ENCODE assay signal across 25 mouse cellular contexts in the genomic region with DNA sequence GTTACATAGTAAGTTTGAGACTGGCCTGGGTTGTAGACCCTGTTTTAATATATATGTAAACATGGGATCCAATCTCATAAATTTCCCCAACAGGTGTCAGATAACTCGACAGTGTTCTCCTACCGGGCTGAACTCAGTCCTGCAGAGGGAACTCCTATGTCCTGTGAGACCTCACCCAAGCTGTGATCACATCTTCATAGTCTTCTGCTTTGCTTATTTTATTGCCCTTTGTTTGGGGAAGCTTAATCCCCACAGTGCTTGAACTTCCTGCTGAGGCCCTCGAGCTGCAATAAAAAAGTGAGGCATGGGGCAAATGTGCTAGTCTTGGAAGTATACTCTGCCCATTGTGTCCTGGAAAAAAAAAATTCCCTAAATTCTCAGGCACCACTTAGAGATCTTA. TPM values are rescaled to one million over a fixed set of nuclear protein-coding genes. Genes with fewer than 3 reads are reported as not detected.
"Had no signal": no experiment of that assay in that cellular context is flagged by ENCODE, and none has a peak within 500 bp of the region (broad histone marks: within the 10 kb centered on the region; RNA-seq: fewer than 3 reads in every experiment).

No protein-coding gene starts in this region.

- H3K36me3 ChIP-seq: lung, embryonic 15.5 days; midbrain, embryonic 13.5 days; midbrain, embryonic 15.5 days; neural tube, embryonic 12.5 days; stomach, embryonic 15.5 days had no signal

- DNase-seq: lung, adult 2 months; lung, postnatal 14 days; lung, postnatal 36 days; retina, postnatal 1 day; right cerebral cortex, adult 18-20 months; right cerebral cortex, postnatal 25 days; right cerebral cortex, postnatal 4 days; thymus, adult 2 months; thymus, postnatal 25 days; thymus, postnatal 4 days had no signal

- H3K9me3 ChIP-seq: lung, embryonic 15.5 days; midbrain, embryonic 13.5 days; midbrain, embryonic 15.5 days; neural tube, embryonic 12.5 days; stomach, embryonic 15.5 days had no signal

- H3K27ac ChIP-seq: lung, embryonic 15.5 days; macrophage; midbrain, embryonic 13.5 days; midbrain, embryonic 15.5 days; neural tube, embryonic 12.5 days; stomach, embryonic 15.5 days; stomach, postnatal 0 days had no signal

- H3K9ac ChIP-seq: lung, embryonic 15.5 days; midbrain, embryonic 13.5 days; midbrain, embryonic 15.5 days; neural tube, embryonic 12.5 days; stomach, embryonic 15.5 days had no signal

- ATAC-seq: lung, postnatal 0 days; midbrain, embryonic 13.5 days; midbrain, embryonic 15.5 days had no signal

- H3K4me2 ChIP-seq: lung, embryonic 15.5 days; midbrain, embryonic 11.5 days; midbrain, embryonic 13.5 days; midbrain, embryonic 15.5 days; neural tube, embryonic 12.5 days; stomach, embryonic 15.5 days had no signal

- H3K27me3 ChIP-seq: lung, embryonic 15.5 days; midbrain, embryonic 13.5 days; midbrain, embryonic 15.5 days; neural tube, embryonic 12.5 days; stomach, embryonic 15.5 days had no signal

- H3K4me1 ChIP-seq: lung, embryonic 15.5 days; midbrain, embryonic 13.5 days; midbrain, embryonic 15.5 days; neural tube, embryonic 12.5 days; stomach, embryonic 15.5 days had no signal

- H3K4me3 ChIP-seq: lung, embryonic 15.5 days; megakaryocyte, embryonic 14.5 days; midbrain, embryonic 13.5 days; midbrain, embryonic 15.5 days; neural tube, embryonic 12.5 days; stomach, embryonic 15.5 days had no signal

RNA-seq across cellular contexts. Expression of a gene that starts 46.8 kb away (rescaled TPM):
- total RNA-seq: megakaryocyte progenitor cell, adult 5-6 weeks; monocyte, adult 5-6 weeks had no signal
- polyA plus RNA-seq: lung, adult 2 months; lung, embryonic 15.5 days; lung, postnatal 0 days; macrophage; midbrain, embryonic 11.5 days; midbrain, embryonic 13.5 days; midbrain, embryonic 15.5 days; midbrain, postnatal 0 days; neural tube, embryonic 12.5 days; neural tube, embryonic 14.5 days; stomach, embryonic 15.5 days; stomach, postnatal 0 days; urinary bladder, adult 2 months had no signal
